Mouse (Mus musculus) kidney, adult 2 months (tissue): ENCODE results near the gene Pkd1l1.

Experiments
- CTCF ChIP-seq: fragments of 200-500 bp; conservative IDR thresholded peaks from 2 replicates; pipeline ENCODE4 v1.5.1; 2011; ENCODE audit warnings: low read depth, mild to moderate bottlenecking, control low read depth, low read length, moderate library complexity, mixed read lengths; ENCODE audit not compliant: insufficient read depth, insufficient read length
- POLR2A ChIP-seq: fragments of 200-500 bp; IDR thresholded peaks from one replicate; pipeline ENCODE4 v1.6.1; 2011; ENCODE audit warnings: low read depth, low read length, control low read depth

DNA sequence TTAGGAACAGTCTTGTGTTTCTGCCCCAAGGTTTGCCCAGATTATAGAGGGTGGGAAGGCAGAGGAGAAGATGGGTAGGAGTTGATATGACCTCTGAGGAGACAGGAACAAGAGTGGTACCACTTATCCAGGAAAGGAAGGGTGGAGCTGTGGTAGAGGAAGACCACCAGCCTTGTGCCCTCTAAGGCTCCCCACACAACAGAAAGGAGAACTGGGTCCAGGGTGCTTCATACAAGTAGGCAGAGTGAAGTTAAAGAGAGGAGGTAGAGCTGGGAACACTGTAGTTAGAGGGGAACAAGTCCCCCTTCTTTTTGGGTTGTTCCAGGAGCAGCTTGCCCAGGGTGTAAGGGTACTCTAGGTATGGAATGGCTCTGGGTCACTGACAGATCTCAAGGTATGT lies 125.0 kb downstream of the Pkd1l1 start:
- TF ChIP-seq POLR2A, result no peak
- no peak for TF ChIP-seq CTCF
